Mouse (Mus musculus) left cerebral cortex, postnatal 10 days (tissue): Measurements from ENCODE around the gene Egfem1. TPM values are rescaled to one million over a fixed set of nuclear protein-coding genes. Genes with fewer than 3 reads are reported as not detected.

Experiments
- DNase-seq, 2 experiments: peaks; one replicate each; pipeline ENCODE4 v3.0.0; 2021 to 2022; ENCODE audit warnings: low spot score in 2 of 2, mixed read lengths in 1 of 2; ENCODE audit errors: extremely low spot score in 1 of 2
- intact Hi-C: fragments of 180-260 bp; cut with DNase I; formaldehyde crosslinking; loops from one replicate; pipeline ENCODE4 v1.15.1; 2025
- total RNA-seq, 2 experiments: library from RNA; stranded (reverse); gene quantifications; 2 replicates each; pipeline ENCODE4 v1.2.3; 2021

Gene Egfem1
- total RNA-seq, 2 experiments from 2014 or later = 17.3 to 19.3 TPM

DNA sequence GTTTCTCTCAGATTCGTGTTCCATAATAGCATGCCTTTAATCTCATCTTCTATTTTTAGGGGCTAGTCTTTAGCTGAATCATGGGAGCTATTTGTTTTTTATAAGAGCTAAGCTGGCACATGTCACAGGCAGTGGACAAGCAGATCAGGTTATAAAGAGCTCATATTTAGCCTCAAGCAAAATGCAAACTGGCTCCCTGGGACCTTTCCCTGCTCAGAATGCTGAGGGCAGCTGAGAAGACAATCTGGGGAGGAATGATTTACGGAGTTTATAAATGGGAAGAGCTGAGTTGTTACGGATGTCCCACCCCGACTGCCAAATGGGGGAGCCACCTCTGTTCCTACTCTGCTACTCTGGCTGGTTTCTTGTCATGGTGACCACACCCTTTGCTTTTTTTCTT lies 153.7 kb downstream of the Egfem1 start:
- intact Hi-C loops = no loop called here
- no peak for DNase-seq

GRCm38 (mm10) chr3:29236517-29236916 lies 154.7 kb downstream of the Egfem1 start:
- DNase-seq = no peak
- intact Hi-C loops = no loop called here

DNA sequence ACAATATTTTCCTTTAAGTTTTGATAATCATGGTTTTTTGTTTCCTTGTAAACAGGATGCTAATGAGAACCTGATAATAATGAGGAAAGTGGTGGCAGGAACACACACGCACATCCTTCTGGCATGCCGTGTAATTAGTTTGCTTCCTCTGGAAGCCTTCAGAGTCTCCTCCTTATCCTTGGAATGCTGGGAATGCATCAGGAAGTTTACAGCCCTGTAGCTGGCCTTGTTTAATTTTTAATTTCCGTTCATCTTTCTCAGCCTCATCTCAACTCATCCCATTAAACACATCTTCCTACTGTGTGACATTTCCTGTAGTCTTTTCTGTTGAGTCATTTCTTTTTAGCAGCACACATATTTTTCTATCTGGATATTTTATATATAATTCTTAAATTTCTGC lies 161.8 kb downstream of the Egfem1 start:
- intact Hi-C loops = no loop called here
- DNase-seq = no peak

- intact Hi-C loops = no loop called here
- no peak for DNase-seq
Measured at GRCm38 (mm10) chr3:29291633-29292032, 209.8 kb downstream of the Egfem1 start.

- no peak for DNase-seq
- intact Hi-C loops = no loop called here
Measured at GRCm38 (mm10) chr3:29292251-29292650, 210.4 kb downstream of the Egfem1 start.

DNA sequence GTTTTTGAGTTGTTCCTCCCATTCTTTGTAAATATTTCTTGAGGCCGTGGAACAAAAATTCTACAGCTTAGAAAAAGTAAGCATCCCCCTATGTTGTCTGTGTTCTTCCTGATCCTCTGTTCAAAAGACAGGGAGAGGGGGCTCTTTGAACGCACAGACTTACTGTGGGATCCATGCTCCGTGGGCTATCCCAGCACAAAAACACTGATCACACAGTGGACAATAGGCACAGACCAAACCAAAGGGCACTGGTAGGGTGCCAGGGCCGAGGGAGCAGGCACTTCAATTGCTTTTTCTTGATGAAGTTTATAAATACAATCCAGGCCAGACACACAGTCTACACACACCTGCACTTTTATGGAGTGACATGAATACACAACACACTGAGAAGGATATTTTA lies 211.4 kb downstream of the Egfem1 start:
- DNase-seq = no peak

DNA sequence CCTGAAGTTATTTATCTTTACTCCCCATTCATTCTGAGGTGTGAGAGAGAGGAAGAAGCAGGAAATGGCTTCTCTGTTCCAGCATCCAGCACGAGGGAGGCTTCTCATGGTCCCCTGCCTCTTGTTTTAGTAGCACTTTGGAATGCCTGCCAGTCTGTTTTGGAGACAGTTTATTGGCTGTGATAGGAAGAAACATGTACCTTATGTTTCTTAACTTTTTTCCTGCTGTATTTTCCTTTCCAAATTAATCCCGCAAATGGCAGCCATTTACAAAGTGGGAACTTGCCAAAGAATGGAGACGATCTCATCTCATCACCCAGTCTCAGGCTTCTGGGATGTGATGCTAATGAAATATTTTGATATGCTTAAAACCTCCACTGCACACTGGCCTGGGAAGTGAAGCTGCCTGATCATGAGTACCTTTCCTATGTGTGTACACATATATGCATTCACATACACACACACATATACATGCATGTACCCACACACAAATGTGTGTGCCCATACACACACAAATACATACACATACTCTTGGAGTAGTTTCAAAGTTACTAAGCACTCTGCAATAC lies 260.5 kb downstream of the Egfem1 start:
- no peak for DNase-seq
- intact Hi-C loops = no loop called here

More for the DNA sequence above, 211.4 kb downstream of the Egfem1 start:
- intact Hi-C loops = no loop called here

GRCm38 (mm10) chr3:29345805-29346204 lies 264.0 kb downstream of the Egfem1 start:
- DNase-seq = no peak

GRCm38 (mm10) chr3:29366907-29367306 lies 285.1 kb downstream of the Egfem1 start:
- no peak for DNase-seq
- intact Hi-C loops = no loop called here

More at GRCm38 (mm10) chr3:29345805-29346204, 264.0 kb downstream of the Egfem1 start:
- intact Hi-C loops = no loop called here

DNA sequence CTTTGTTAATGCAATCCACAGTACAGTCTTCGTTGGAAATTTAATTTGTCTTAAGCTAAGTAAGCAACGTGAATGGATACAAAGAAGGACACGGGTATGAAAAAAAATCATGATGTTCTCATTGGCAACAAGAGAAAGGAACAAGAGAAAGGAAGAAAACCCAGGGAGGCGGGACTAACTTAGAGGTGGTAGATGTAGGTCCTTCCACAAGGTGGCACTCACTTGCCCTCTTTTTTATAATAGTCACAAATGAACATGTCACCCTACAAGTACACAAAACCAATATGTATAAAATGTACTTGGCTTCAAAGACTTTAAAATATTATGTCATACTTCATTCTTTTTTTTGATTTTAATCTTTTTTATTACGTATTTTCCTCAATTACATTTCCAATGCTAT lies 288.7 kb downstream of the Egfem1 start:
- intact Hi-C loops = no loop called here
- no peak for DNase-seq

GRCm38 (mm10) chr3:29381255-29381654 lies 299.4 kb downstream of the Egfem1 start:
- DNase-seq = no peak
- intact Hi-C loops = no loop called here

DNA sequence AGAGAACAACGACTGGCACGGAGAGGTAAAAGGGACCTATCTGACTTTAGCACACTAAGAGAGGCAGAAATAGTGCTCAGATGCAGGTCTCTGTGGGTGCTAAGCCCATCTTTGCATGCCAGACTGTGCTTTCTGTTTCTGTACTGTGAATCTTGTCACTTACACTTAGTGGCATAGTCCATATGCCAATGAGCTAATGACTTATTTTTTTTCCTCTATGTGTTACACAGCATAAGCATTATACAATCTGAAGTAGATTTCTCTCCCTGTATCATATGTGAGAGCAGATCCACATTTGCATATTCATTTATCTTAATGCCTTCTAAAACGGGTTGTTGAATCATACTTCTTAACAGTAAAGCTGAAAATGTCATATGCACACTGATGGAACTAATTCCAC lies 317.2 kb downstream of the Egfem1 start:
- peak in 1 of 2 experiments; percentile 14 for DNase-seq

GRCm38 (mm10) chr3:29421634-29422033 lies 339.8 kb downstream of the Egfem1 start:
- intact Hi-C loops = no loop called here
- no peak for DNase-seq

More for the DNA sequence above, 317.2 kb downstream of the Egfem1 start:
- intact Hi-C loops = no loop called here

DNA sequence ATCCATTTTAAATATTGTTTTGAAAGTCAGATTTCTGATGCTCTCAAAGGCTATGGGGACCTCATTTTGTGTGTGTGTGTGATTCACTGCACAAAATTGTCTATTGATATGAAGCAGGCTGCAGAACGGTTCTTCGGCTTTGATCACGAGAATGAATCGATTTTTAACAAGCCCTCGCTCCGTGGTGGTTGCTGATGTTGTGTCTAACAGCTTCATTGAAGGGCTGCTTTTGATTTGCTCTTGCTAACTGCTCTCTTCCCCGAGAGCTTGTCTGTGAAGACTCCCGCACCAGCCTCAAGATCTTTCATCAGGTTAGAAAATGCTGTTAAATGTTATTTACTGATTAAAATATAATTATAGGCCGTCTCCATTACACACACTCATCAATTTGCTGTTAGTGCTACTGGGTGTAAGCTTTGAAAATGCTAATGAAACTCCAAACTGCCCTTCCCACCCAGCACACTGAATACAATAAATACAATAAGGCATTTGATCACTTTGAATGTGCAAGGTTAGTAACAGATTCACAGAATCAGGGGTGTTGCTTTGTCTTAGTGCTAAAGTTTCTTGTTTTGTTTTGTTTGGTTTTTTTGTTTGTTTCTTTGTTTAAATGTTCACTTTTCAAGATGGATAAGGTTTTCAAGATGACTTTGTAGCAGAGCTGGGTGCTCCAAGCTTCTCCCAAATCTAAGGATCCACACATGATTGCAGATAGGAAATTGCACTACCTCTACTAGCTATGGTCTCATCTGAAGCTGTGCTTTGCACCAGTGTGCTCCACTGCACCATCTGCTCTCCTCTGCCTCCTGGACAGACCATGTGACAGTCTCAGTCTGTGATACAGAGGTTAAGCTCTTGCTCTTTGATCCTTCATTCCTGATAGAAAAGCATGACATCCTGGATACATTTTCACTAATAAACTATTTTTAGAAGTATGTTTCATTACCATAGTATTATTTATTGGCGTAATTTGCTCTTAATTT lies 350.6 kb downstream of the Egfem1 start:
- intact Hi-C loops = no loop called here
- no peak for DNase-seq

GRCm38 (mm10) chr3:29443024-29443423 lies 361.2 kb downstream of the Egfem1 start:
- DNase-seq = no peak
- intact Hi-C loops = no loop called here

DNA sequence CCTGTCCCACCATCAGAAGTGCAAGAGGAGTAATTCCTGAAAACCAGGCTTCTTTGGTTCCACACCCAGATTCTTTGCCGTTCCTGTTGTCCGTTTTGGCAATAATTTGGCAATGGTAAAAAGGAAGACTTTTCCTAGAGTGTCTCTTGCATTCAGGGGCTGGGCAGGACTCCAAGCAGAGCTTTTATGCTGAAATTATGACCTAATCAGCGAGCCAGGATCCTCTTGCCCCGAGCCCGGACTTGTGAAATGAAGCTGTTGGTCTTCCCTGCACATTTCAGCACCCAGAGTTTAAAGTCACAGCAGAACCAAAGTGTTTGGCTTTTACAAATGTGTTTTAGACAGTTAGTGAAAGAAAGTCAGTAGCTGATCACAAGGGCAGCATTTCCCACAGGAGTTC lies 362.8 kb downstream of the Egfem1 start:
- no peak for DNase-seq
- intact Hi-C loops = no loop called here

GRCm38 (mm10) chr3:29446081-29446480 lies 364.3 kb downstream of the Egfem1 start:
- intact Hi-C loops = no loop called here
- DNase-seq = no peak

GRCm38 (mm10) chr3:29448829-29449406 lies 367.1 kb downstream of the Egfem1 start:
- DNase-seq = no peak
- intact Hi-C loops = no loop called here

- intact Hi-C loops = no loop called here
- no peak for DNase-seq
Measured at GRCm38 (mm10) chr3:29498211-29498610, 416.4 kb downstream of the Egfem1 start.

DNA sequence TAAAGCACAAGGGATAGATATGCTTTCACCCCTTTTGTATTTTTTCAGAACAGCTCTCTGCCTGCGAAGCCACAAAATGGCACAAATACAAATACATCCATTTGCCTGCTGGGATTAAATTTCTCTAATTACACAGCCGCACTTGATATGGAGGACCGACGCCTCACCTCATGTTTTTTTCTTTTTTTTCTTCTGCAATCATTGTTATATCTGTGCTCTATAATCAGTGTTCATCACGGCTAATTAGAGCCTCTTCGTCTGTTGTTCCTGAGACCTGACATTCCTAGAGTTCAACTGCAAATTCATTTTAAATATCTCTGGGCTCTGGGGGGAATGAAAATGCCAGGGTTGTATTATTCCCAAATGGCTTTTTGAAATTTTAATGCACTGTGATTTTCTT lies 417.4 kb downstream of the Egfem1 start:
- DNase-seq = no peak
- intact Hi-C loops = no loop called here
